Mouse (Mus musculus): ENCODE measurements around the gene Myt1l. TPM values are rescaled to one million over a fixed set of nuclear protein-coding genes. Genes with fewer than 3 reads are reported as not detected.

Gene Myt1l
- polyA plus RNA-seq, 1 experiment from 2014 or later, result 0.18 TPM

- no peaks in the 10 kb centered on the region for H3K9me3 ChIP-seq (ENCODE audit: control insufficient read depth, low read length)
- no peak overlapping the region for H3K9ac ChIP-seq (ENCODE audit: low read length)
- H3K4me1 ChIP-seq (replicated peaks; ENCODE audit: control insufficient read depth, insufficient read depth, low read length), result no peaks in the 10 kb centered on the region
- H3K27me3 ChIP-seq (ENCODE audit: control insufficient read depth, insufficient read depth, low read depth, low read length), result no peaks in the 10 kb centered on the region
- no peak for ATAC-seq (ENCODE audit: low read depth)
- H3K27ac ChIP-seq (ENCODE audit: low read length), result no peak overlapping the region
- no peaks in the 10 kb centered on the region for H3K36me3 ChIP-seq (ENCODE audit: control insufficient read depth, insufficient read depth, low read length)
- H3K4me3 ChIP-seq (ENCODE audit: low read length), result no peak overlapping the region
- 38% methylated on average over 1 of the region's 1 CpGs for WGBS
- no peak overlapping the region for H3K4me2 ChIP-seq (ENCODE audit: low read depth, low read length)
Observed at GRCm38 (mm10) chr12:29640201-29640600, 112.0 kb downstream of the Myt1l start.

GRCm38 (mm10) chr12:29642915-29643314 is 114.7 kb downstream of the Myt1l start:
- Histone ChIP-seq H3K36me3 (ENCODE audit: control insufficient read depth, insufficient read depth, low read length) (no peaks in the 10 kb centered on the region), H3K4me3 (ENCODE audit: low read length) (no peak overlapping the region), H3K27me3 (ENCODE audit: control insufficient read depth, insufficient read depth, low read depth, low read length) (no peaks in the 10 kb centered on the region), H3K9me3 (ENCODE audit: control insufficient read depth, low read length) (no peaks in the 10 kb centered on the region), H3K4me1 (replicated peaks; ENCODE audit: control insufficient read depth, insufficient read depth, low read length) (no peaks in the 10 kb centered on the region), H3K4me2 (ENCODE audit: low read depth, low read length) (no peak overlapping the region), H3K9ac (ENCODE audit: low read length) (no peak overlapping the region), H3K27ac (ENCODE audit: low read length) (no peak overlapping the region)
- WGBS, result 34% methylated on average over 4 of the region's 4 CpGs
- no peak for ATAC-seq (ENCODE audit: low read depth)

GRCm38 (mm10) chr12:29644091-29644490 is 115.9 kb downstream of the Myt1l start:
- Histone ChIP-seq H3K27ac (ENCODE audit: low read length) (no peak overlapping the region), H3K4me3 (ENCODE audit: low read length) (no peak overlapping the region), H3K4me1 (replicated peaks; ENCODE audit: control insufficient read depth, insufficient read depth, low read length) (no peaks in the 10 kb centered on the region), H3K4me2 (ENCODE audit: low read depth, low read length) (no peak overlapping the region), H3K9me3 (ENCODE audit: control insufficient read depth, low read length) (no peaks in the 10 kb centered on the region), H3K27me3 (ENCODE audit: control insufficient read depth, insufficient read depth, low read depth, low read length) (no peaks in the 10 kb centered on the region), H3K9ac (ENCODE audit: low read length) (no peak overlapping the region), H3K36me3 (ENCODE audit: control insufficient read depth, insufficient read depth, low read length) (no peaks in the 10 kb centered on the region)
- 83% methylated on average over 4 of the region's 4 CpGs for WGBS
- no peak for ATAC-seq (ENCODE audit: low read depth)

- WGBS, result 86% methylated on average over 7 of the region's 7 CpGs
- Histone ChIP-seq H3K27me3 (ENCODE audit: control insufficient read depth, insufficient read depth, low read depth, low read length) (no peaks in the 10 kb centered on the region), H3K4me3 (ENCODE audit: low read length) (no peak overlapping the region), H3K9ac (ENCODE audit: low read length) (no peak overlapping the region), H3K36me3 (ENCODE audit: control insufficient read depth, insufficient read depth, low read length) (no peaks in the 10 kb centered on the region), H3K27ac (ENCODE audit: low read length) (no peak overlapping the region), H3K4me1 (replicated peaks; ENCODE audit: control insufficient read depth, insufficient read depth, low read length) (no peaks in the 10 kb centered on the region), H3K9me3 (ENCODE audit: control insufficient read depth, low read length) (no peaks in the 10 kb centered on the region), H3K4me2 (ENCODE audit: low read depth, low read length) (no peak overlapping the region)
- ATAC-seq (ENCODE audit: low read depth), result no peak
Observed at GRCm38 (mm10) chr12:29644721-29645120, 116.5 kb downstream of the Myt1l start.

GRCm38 (mm10) chr12:29649510-29650152 is 121.4 kb downstream of the Myt1l start:
- Histone ChIP-seq H3K4me1 (replicated peaks; ENCODE audit: control insufficient read depth, insufficient read depth, low read length) (no peaks in the 10 kb centered on the region), H3K9ac (ENCODE audit: low read length) (no peak overlapping the region), H3K27me3 (ENCODE audit: control insufficient read depth, insufficient read depth, low read depth, low read length) (no peaks in the 10 kb centered on the region), H3K4me2 (ENCODE audit: low read depth, low read length) (no peak overlapping the region), H3K27ac (ENCODE audit: low read length) (no peak overlapping the region), H3K36me3 (ENCODE audit: control insufficient read depth, insufficient read depth, low read length) (no peaks in the 10 kb centered on the region), H3K9me3 (ENCODE audit: control insufficient read depth, low read length) (no peaks in the 10 kb centered on the region), H3K4me3 (ENCODE audit: low read length) (no peak overlapping the region)
- ATAC-seq (ENCODE audit: low read depth), result no peak
- WGBS, result 59% methylated on average over 10 of the region's 10 CpGs

- Histone ChIP-seq H3K9me3 (ENCODE audit: control insufficient read depth, low read length) (no peaks in the 10 kb centered on the region), H3K4me2 (ENCODE audit: low read depth, low read length) (no peak overlapping the region), H3K27me3 (ENCODE audit: control insufficient read depth, insufficient read depth, low read depth, low read length) (no peaks in the 10 kb centered on the region), H3K9ac (ENCODE audit: low read length) (no peak overlapping the region), H3K4me3 (ENCODE audit: low read length) (no peak overlapping the region), H3K4me1 (replicated peaks; ENCODE audit: control insufficient read depth, insufficient read depth, low read length) (no peaks in the 10 kb centered on the region), H3K27ac (ENCODE audit: low read length) (no peak overlapping the region), H3K36me3 (ENCODE audit: control insufficient read depth, insufficient read depth, low read length) (no peaks in the 10 kb centered on the region)
- no peak for ATAC-seq (ENCODE audit: low read depth)
- 41% methylated on average over 5 of the region's 5 CpGs for WGBS
Observed at GRCm38 (mm10) chr12:29652516-29652915, 124.3 kb downstream of the Myt1l start.

- Histone ChIP-seq H3K4me3 (ENCODE audit: low read length) (no peak overlapping the region), H3K27ac (ENCODE audit: low read length) (no peak overlapping the region), H3K27me3 (ENCODE audit: control insufficient read depth, insufficient read depth, low read depth, low read length) (no peaks in the 10 kb centered on the region), H3K36me3 (ENCODE audit: control insufficient read depth, insufficient read depth, low read length) (no peaks in the 10 kb centered on the region), H3K9me3 (ENCODE audit: control insufficient read depth, low read length) (no peaks in the 10 kb centered on the region), H3K4me2 (ENCODE audit: low read depth, low read length) (no peak overlapping the region), H3K9ac (ENCODE audit: low read length) (no peak overlapping the region), H3K4me1 (replicated peaks; ENCODE audit: control insufficient read depth, insufficient read depth, low read length) (no peaks in the 10 kb centered on the region)
- no peak for ATAC-seq (ENCODE audit: low read depth)
- WGBS, result 90% methylated on average over 10 of the region's 10 CpGs
Observed at GRCm38 (mm10) chr12:29655197-29655632, 127.0 kb downstream of the Myt1l start.

GRCm38 (mm10) chr12:29655673-29656072 is 127.5 kb downstream of the Myt1l start:
- 46% methylated on average over 12 of the region's 12 CpGs for WGBS
- H3K27me3 ChIP-seq (ENCODE audit: control insufficient read depth, insufficient read depth, low read depth, low read length), result no peaks in the 10 kb centered on the region
- no peak overlapping the region for H3K9ac ChIP-seq (ENCODE audit: low read length)
- no peak overlapping the region for H3K27ac ChIP-seq (ENCODE audit: low read length)
- no peaks in the 10 kb centered on the region for H3K36me3 ChIP-seq (ENCODE audit: control insufficient read depth, insufficient read depth, low read length)
- no peak overlapping the region for H3K4me2 ChIP-seq (ENCODE audit: low read depth, low read length)
- no peaks in the 10 kb centered on the region for H3K4me1 ChIP-seq (replicated peaks; ENCODE audit: control insufficient read depth, insufficient read depth, low read length)
- ATAC-seq (ENCODE audit: low read depth), result no peak
- no peak overlapping the region for H3K4me3 ChIP-seq (ENCODE audit: low read length)
- no peaks in the 10 kb centered on the region for H3K9me3 ChIP-seq (ENCODE audit: control insufficient read depth, low read length)

GRCm38 (mm10) chr12:29657061-29657460 is 128.9 kb downstream of the Myt1l start:
- no peaks in the 10 kb centered on the region for H3K4me1 ChIP-seq (replicated peaks; ENCODE audit: control insufficient read depth, insufficient read depth, low read length)
- WGBS, result 42% methylated on average over 3 of the region's 3 CpGs
- H3K4me2 ChIP-seq (ENCODE audit: low read depth, low read length), result no peak overlapping the region
- H3K4me3 ChIP-seq (ENCODE audit: low read length), result no peak overlapping the region
- no peak overlapping the region for H3K27ac ChIP-seq (ENCODE audit: low read length)
- H3K9me3 ChIP-seq (ENCODE audit: control insufficient read depth, low read length), result no peaks in the 10 kb centered on the region
- no peaks in the 10 kb centered on the region for H3K36me3 ChIP-seq (ENCODE audit: control insufficient read depth, insufficient read depth, low read length)
- no peak overlapping the region for H3K9ac ChIP-seq (ENCODE audit: low read length)
- H3K27me3 ChIP-seq (ENCODE audit: control insufficient read depth, insufficient read depth, low read depth, low read length), result no peaks in the 10 kb centered on the region
- no peak for ATAC-seq (ENCODE audit: low read depth)

- no peak overlapping the region for H3K27ac ChIP-seq (ENCODE audit: low read length)
- no peaks in the 10 kb centered on the region for H3K27me3 ChIP-seq (ENCODE audit: control insufficient read depth, insufficient read depth, low read depth, low read length)
- 46% methylated on average over 2 of the region's 2 CpGs for WGBS
- no peak for ATAC-seq (ENCODE audit: low read depth)
- no peak overlapping the region for H3K9ac ChIP-seq (ENCODE audit: low read length)
- no peak overlapping the region for H3K4me2 ChIP-seq (ENCODE audit: low read depth, low read length)
- no peaks in the 10 kb centered on the region for H3K4me1 ChIP-seq (replicated peaks; ENCODE audit: control insufficient read depth, insufficient read depth, low read length)
- H3K4me3 ChIP-seq (ENCODE audit: low read length), result no peak overlapping the region
- H3K36me3 ChIP-seq (ENCODE audit: control insufficient read depth, insufficient read depth, low read length), result no peaks in the 10 kb centered on the region
- H3K9me3 ChIP-seq (ENCODE audit: control insufficient read depth, low read length), result no peaks in the 10 kb centered on the region
Observed at GRCm38 (mm10) chr12:29657870-29658269, 129.7 kb downstream of the Myt1l start.
